Mouse (Mus musculus): ENCODE measurements at regions not wholly inside any gene's neighbourhood (a gene's known extent, or its start where the extent isn't known, plus 50 kb on each side); places are given as distances from the start of the nearest gene placed in this dataset.

DNA sequence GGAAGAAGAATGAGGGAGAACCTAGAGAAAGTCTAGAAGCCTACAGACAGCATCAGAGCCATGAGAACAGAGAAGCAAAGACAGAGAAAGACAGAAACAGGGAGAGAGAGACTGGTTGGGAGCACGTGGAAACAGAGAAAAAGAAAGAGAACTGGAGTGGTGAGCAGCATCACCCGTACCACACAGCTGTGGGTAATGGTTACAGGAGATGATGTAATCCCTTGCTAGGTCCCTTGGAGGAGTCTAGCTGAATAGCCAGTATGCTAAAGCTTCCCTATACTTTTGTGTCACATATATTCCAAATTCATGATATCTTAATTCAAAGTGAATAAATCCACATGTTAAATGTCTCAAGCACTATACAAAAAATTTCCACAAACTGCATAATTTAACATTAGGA is 284.0 kb downstream of the 4930544G11Rik start:
- no peak for DNase-seq (ENCODE audit: low spot score)

DNA sequence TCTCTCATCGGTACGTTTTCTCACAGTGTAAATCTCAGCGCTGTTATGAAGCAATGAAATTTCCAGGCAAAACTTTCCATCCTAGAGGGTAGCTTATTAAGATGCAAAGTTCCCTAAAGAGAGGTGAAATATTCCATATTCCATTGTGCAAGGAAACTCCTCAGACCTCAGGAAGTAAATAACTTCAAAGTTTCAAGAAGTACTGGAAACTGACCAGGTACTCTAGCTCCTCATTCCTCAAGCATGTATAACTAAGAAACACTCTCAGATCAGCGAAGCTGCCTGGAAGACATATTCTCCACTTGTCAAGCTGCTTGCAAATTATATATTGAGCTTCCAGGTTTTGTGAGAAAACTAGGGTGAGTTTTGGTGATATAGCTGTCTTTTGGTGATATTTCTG is 279.8 kb upstream of the Mad2l1 start:
- DNase-seq (ENCODE audit: low spot score), result no peak

DNA sequence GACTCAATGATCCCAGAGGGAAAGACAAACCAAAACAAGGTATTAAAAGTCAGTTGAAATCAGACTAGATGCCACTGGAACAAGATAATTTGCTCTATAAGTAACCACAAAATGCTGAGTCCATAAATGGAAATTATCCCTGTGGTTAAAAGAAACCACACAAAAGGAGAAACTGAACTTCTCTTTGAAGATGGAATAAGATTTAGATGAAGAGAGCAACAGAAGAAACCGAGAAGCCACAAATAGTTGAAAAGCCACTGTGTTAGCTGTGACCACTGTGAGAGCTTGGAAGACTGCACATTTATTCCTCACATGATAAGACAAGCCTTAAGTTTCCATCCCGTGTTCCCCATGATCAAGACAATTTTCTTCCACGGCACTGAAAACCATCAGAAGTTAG is 271.8 kb upstream of the Mad2l1 start:
- DNase-seq (ENCODE audit: low spot score), result no peak

DNA sequence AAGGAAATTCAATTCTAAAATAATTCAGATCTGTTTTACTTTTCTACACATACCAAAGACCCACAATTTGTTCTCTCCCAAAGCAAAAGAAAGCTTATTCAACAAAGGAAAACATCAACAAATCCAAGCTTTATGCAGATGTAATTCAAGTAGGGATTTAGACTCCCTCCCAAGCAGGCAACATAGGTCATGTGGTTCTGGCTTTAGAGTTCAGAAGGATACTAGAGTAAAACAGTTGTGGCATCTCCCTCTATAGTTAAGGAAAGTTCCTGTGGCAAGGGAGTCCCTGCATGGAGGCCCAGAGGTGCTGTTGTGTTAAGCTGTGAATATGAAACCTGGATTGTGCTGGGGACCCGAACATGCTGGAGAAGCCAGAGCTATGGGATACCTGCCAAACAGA is 271.3 kb upstream of the Mad2l1 start:
- no peak for DNase-seq (ENCODE audit: low spot score)

DNA sequence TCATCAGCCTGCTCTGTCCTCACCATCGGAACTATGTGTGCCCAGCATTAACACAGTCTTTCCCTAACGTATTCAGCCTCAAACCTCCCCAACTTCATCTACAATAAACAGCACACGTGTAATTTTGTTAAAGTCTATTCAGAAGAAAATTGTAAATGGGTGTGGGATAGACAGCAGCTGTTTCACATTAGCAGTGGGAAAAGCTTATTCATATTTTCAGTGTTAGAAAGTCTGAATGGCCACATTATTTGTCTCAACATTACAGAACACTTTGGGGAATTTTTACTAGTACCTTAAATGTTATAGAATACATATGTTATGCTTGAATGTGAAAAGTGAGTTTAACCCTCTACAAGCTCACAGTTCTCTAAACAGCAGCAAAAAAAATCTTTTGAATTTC is 266.8 kb upstream of the Mad2l1 start:
- DNase-seq (ENCODE audit: low spot score), result no peak

DNA sequence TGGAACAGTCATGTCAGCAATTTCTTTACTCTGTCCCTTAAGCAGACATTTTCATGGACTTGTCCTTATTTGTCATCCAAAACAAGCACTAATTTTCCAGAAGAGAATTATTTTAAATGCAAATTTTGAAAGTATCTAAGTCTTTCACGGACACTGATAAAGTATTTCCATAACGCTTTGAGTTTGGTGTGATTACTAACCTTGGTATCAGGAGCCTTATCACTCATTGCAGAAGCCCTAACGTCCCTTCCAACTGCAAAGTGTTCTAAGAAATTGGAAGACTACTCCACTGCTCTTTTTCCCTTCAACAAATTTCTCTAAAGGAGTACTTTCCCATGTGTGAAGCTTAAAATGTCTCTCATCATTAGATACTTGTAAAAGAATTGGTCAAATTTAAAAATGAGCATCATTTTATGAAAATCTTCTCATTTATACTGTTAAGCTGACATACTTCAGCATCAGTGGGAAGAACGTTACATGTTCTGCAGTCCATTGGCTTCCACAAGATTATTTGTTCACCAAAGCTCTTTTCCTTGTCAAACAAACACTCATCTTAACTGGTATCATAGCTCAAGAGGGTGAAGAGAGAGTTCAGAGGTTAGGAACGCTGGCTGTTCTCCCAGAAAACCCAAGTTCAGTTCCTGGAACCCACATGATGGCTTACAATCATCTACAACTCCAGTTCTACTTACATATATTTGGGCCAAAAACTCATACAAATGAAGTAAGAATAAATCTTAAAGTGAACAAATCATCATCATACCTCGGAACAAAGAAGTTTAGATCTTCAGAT is 263.6 kb upstream of the Mad2l1 start:
- DNase-seq (ENCODE audit: low spot score), result no peak

DNA sequence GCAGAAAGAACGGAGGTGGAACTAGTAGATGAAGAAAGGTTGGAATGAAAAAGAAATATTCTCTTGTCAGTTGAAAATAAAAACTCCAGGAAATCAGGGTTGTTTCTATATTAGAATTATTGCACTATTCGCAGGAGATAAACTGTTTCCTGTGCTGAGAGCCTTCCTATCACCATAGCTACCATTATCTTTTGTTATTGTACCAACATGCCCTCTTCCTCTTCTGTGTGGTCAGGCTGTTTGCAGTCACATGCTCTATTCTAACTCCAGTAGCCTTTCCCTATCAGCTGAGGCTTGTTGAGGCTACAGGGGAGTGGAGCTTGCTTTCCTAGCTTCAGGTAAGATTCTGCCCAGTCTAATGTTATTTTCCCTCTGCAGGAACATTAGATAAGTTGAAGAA is 263.0 kb upstream of the Mad2l1 start:
- no peak for DNase-seq (ENCODE audit: low spot score)

DNA sequence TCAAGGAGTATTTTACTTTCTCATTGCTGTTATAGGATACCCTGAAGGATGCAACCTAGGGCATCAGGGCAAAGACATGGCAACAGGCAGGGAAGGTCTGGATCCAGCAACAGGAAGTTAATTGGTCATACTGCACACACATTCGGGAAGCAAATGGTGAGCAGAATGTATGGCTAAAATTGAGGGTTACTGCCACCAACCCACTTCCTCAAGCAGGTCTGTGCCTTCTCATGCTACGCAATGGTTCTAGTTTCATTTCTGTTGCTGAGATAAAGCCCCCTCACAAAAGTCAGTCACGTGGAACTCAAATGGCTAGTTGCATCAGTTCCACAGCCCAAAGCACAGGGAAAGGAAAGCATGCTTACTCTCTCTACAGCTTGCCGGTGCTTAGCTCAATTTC is 260.5 kb upstream of the Mad2l1 start:
- no peak for DNase-seq (ENCODE audit: low spot score)

DNA sequence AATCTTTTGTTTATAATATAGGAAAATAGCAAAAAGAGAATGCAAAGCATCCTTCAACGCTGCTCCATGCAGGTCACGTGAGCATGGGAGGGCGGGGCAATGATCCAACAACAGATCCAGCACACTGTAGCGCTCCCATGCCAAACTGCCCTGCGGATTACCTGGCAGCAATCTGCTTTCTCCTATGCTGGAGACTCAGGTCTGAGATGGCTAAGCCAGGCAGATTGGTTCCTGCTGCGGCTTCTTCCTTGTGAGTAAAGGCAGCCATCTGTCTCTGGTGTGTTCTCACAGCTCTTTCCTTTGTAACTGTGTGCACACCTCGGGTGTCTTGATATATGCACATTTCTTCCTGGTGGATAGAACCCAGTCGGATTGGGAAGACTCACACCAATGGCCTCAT is 254.5 kb upstream of the Mad2l1 start:
- no peak for DNase-seq (ENCODE audit: low spot score)

DNA sequence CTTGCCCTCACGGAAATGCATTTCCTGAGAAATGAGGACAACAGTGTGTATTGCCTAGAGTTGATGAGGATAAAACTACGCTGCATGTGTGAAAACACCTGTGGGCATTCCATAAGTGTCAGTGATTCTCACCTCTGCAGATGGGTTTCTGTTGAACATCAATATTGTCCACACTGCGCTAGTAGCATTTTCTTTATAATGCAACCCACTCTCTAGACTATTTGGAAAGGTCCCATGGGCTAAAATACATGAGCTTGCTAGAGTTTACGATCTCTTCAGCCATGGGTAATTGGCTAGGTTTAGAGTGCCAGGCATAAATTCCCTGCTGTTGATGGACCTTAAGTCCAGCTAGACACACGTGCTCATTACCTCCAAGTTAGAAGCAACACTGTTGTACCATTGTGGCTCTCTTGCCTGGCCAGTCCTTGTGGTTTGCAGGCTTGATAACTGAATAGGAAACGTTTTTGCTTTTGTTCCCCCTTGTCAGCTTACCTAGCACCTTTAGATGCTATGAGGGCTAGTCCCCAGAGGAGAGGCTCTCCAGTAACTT is 252.5 kb upstream of the Mad2l1 start:
- no peak for DNase-seq (ENCODE audit: low spot score)

DNA sequence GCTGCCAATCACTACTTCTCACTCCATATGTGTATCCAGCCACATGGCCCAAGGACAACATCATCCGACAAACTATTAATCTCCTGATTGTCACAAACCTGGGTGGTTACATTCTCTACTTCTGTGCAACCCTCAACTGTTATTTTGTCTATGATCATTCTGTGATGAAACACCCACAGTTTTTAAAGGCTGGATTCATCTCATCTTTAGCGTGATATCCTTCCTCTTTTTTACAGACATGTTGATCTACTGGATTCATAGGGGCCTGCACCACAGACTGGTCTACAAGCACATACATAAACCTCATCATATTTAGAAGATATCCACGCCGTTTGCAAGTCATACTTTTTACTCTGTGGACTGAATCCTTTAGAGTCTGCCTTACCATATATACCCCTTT is 251.7 kb upstream of the Mad2l1 start:
- no peak for DNase-seq (ENCODE audit: low spot score)

DNA sequence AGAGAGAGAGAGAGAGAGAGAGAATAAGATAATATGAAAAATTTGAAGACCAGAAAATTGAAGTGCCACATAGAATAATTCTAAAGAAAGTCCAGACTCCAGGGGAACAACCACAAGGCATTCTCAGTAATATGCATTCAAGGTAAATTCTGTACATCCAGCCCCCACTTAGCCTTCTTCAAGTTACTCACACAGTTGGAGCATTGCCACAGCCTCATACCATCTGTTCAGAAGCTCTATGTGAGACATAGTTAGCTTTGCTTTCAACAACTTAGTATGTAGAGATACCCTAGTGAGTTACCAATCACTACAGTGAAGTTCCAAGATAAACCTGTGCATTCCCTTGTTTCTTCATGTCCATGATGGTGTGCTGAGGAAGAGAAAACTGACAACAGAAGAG is 247.6 kb upstream of the Mad2l1 start:
- no peak for DNase-seq (ENCODE audit: low spot score)

DNA sequence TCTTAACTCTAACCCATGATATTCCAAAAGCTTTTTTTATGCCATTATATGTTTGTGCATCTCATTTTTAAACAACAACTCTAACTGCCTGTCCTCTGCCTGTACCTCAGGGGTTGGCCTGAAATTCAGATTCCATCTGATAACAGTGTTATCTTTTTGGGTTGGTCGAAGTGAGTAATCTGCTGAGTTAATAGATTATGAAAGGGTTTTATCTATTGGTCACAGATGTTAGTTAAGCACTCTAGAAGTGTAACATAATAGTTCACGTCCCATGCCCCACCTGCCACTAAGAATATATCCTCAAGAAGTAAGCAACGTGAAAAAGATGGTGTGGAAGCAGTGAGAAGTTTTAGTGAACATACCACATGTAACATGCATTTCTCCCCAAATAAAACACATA is 246.0 kb upstream of the Mad2l1 start:
- no peak for DNase-seq (ENCODE audit: low spot score)

DNA sequence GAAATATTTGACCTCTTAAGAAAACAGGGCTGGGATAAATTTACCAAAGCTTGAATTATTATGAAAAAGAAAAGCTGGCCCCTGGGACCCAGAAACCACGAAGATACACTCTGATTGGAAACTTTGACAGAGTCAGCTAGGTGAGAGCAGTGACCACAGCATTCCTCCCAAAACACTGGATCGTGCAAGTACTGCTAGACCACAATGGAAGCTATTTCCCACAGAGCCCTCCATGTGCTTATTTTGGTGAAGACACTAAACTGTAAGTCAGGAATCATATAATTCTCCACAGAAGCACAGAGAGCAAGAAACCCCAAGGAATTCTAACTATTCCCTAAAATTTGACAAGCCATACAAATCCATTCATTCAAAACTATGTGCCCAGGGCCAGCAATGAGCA is 243.6 kb upstream of the Mad2l1 start:
- DNase-seq (ENCODE audit: low spot score), result no peak

DNA sequence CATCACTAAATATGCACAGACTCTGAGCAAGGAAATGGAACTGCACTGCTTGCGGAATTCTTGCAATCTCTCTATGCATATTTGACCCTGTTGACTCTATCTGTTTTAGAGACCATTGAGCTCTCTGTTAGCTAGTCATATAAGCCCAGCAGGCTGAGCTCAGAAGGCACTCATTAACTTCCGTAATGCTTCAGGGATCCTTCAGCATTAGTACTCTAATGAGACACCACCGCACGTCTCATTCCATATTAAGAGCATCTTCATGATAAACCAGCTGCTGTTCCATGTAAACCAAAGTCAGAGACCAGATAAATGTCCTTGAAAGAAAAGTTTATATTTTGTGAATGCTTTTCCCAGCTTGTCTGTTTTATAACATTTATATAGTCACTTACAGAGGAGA is 237.1 kb upstream of the Mad2l1 start:
- no peak for DNase-seq (ENCODE audit: low spot score)

DNA sequence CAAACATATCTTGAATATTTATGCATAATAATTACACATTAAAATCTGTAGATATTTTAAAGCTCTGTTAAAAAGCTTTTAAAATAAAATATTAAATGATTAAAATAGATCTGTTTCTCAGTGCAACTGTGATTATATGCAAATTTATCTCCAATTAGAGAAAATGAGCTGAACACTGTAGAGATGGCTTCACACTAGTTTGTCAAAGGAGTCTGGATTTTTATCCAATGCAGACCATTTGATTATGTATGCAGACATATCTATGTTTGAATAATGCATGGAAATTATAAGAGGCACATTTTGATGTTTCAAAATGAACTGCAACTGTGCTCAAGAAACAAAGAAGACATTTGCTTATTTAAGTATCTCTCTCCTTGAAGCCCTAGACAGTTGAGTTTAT is 235.0 kb upstream of the Mad2l1 start:
- DNase-seq (ENCODE audit: low spot score), result no peak

DNA sequence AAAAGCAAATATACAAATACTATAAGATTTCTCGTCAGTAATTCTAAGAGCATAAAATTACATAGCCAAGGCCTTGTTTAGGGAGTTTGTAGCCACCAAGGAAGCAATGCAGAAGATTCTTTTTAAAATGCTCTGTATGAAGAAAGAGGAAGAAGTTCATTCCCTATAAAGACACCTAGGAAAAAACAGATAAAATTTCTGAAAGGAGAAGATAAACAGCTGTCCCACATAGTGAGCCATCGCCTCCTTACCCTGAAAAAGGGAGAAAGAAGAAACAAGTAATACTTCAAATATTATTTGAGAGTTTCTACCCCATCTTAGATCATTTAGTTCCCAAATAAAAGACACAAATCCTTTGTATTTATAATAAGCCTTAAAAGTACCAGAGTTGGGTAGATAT is 190.3 kb upstream of the Mad2l1 start:
- no peak for DNase-seq (ENCODE audit: low spot score)

DNA sequence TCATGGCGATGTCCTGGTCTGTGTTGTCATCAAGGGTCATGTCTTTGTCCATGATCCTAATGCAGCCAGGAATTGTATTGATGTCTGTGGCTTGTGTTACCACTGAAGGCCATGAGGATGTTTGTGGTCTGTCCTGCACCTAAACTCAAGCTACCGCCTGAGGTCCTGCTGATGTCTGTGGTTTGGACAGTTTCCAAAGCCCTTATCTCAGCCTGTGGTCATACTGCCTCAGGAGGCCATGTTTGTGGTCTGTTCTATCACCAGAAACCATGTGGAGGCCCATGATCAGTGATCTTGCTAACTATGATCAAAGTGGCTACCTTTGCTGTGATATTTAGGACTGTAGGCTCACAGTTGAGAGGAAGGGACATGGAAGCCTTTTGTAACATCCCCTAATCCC is 187.8 kb upstream of the Mad2l1 start:
- DNase-seq (ENCODE audit: low spot score), result no peak

DNA sequence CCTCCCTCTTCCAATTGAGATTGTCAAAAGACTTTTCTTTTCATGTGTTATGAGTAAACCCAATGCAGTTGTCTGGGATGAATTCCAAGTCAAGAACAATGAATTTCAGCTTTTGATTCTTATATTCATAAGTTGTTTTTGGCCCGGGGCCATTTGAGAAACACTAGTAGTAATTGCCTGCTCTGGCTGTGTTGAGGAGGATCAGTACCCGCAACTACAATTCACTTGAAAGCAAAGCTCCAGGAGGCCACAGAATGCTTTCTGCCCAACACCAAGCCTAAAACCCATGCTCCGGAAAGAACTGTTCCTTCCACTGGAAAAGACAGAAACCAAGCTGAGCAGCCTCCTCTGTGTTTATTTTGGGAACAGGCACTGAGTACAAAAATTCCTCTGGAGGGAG is 174.1 kb upstream of the Mad2l1 start:
- no peak for DNase-seq (ENCODE audit: low spot score)

DNA sequence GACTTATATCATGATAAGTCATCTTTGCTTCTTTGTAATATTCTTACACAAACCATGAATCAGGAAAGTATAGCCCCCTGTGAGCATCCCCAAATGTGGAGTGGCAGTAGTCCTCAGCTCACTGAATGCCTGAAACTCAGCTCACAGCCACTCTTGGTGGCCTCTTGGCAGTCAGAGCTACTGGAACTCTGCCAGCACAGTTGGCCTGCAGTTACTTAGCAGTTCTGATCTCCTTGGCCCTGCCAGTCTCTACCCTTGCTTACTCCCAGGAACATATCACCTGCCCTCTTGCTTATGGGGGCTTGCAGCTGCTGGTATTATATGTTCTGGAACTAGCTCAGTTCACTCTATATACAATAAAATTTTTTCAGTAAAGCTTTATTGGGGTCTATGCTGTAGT is 167.9 kb upstream of the Mad2l1 start:
- no peak for DNase-seq (ENCODE audit: low spot score)

DNA sequence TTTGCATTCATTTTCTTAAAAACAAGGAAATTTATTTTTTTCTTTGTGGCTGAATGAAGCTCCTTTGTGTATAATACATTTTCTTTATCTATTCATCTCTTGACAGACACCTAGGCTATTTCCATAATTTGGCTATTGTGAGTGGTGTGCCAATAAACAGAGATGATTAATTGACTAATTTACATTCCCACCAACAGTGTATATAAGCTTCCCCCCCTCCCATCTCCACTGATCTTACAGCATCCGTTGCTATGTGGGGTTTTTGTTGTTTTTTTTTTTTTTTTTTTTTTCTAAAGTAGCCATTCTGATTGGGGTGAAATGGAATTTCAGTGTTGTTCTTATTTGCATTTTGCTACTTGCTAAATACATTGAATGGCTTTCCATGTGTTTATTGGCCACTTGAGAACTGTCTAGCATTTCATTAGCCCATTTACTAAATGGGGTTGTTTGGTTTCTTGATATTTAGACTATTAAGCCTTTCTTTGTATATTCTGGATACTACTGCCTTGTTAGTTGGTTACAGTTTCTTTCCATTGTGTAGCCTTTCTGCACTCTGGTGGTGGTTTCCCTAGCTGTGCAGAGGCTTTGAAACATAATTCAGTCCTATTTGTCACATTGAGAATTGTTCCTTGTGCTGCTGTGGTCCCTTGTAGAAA is 153.8 kb upstream of the Mad2l1 start:
- DNase-seq (ENCODE audit: low spot score), result no peak

DNA sequence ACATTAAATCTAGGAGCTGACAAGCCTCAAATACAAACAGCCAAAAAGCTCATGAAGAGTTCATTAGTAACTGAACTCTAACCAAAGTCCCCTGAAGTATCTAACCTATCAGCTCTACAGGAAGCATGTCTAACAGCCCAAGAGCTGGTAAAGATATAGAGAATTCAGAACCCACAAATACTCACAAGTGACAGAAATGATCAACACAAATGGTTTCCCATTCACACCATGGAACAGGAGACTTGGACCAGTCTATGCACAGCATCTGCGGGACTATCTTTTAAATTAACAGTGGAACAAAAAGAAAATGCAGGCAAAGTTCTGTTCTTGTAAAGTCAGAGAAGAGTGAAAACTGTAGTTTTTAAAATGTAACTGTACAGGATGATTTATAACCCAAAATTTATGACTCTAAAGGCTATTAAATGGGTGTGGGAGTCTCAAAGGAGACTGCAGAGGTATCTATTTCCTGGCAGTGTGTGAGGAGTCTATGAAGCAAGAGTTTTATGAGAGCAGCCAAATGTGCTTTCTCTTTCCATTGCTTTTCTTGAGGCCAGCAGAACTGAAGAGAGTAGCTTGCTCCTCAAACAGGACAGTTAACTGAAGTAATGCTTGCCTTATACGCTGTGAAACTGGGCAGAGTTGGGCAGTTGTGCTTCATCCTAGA is 152.7 kb upstream of the Mad2l1 start:
- no peak for DNase-seq (ENCODE audit: low spot score)

DNA sequence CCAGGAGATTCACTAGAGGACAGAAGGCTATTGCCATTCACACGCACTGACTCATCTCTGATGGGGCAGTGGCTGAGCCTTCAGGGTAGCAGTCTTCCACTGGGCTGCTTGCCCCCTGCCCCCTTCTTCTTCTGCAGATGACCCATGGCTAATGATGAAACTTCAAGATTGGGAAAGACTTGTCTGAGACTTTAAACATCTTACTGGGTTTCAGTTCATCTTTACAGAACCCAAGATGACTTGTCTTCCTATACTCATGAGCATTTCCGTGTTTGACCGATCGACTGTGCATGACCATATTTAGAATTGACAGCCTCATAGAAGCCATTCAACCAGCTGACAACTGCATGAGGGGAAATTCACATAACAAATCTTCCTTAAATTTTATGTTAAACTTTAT is 140.0 kb upstream of the Mad2l1 start:
- DNase-seq (ENCODE audit: low spot score), result no peak
